In the genomic region with DNA sequence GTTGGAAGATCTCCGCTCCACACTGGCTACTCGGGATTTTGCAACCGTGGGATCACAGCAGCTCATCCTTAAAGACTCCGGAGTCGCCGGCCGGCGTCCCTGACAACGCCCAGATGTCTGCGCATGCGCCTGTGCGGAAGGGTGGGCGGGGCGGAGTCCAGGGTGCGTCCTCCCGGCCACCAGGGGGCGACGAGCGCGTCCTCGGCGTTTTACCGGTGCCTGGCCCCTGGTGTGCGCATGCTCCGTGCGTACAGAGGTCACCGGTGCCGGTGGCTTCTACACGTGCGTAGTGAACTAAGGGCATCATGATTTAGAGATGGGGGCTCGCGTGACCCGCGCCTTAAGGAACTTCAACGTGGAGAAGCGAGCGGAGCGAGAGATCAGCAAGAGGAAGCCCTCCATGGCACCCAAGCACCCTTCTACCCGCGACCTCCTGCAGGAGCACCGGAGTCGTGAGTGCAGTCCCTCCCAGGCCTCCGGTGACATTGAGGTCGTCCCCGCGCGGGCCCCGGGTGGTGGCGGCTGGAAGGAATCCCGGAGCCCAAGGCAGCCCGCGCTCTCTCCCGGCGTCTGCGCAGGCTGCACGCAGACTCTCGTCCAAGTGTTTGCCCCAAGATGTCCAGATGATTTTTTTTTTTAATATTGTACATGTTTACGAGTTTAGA, we compare ENCODE assay signal across 1 mouse cellular context.
TF ChIP-seq lines count a peak whose summit lies in the region.

Gene Ndufaf4, plus strand, starts transcription at position 233 of the 665 bp plus-strand sequence.

TF ChIP-seq in myocyte, 11 proteins besides CTCF, POLR2A, EP300 and RAD21 (continued from another document):
- TF ChIP-seq POLR2AphosphoS2 (IDR thresholded peaks at IDR 0.05; ENCODE audit: insufficient read length, low read depth) (peak; percentile 61), REST (IDR thresholded peaks at IDR 0.05; ENCODE audit: insufficient read depth, insufficient read length) (no peak), TCF3 (IDR thresholded peaks at IDR 0.05; ENCODE audit: insufficient read length, low read depth) (no peak), CEBPB (IDR thresholded peaks at IDR 0.05; ENCODE audit: insufficient read depth, poor library complexity, severe bottlenecking) (0 out of 2 replicates have a peak, but pooled peaks have one; percentile 46), SRF (IDR thresholded peaks at IDR 0.05; ENCODE audit: control insufficient read depth, insufficient read length, low read depth) (no peak)
